Mouse (Mus musculus) hindbrain, embryonic 11.5 days (tissue): ENCODE measurements at regions not wholly inside any gene's neighbourhood (a gene's known extent, or its start where the extent isn't known, plus 50 kb on each side); places are given as distances from the start of the nearest gene placed in this dataset.

Source experiments
- ATAC-seq: fragments of 200-750 bp; cut with Nextera tagmentation; 2 replicates; pipeline ENCODE4 v1.8.0; 2017; ENCODE audit warnings: mild to moderate bottlenecking, moderate TSS enrichment, moderate library complexity; ENCODE audit not compliant: low FRiP score
- DNase-seq: peaks from one replicate; pipeline ENCODE4 v3.0.0-alpha.2; 2015; ENCODE audit warnings: low spot score
- H3K27ac ChIP-seq: fragments of 300-500 bp; sonication (generic); 2 replicates; pipeline ENCODE4 v1.5.1; 2014; ENCODE audit warnings: mild to moderate bottlenecking, low read depth, low read length
- H3K27me3 ChIP-seq: fragments of 300-500 bp; sonication (generic); 2 replicates; pipeline ENCODE4 v1.6.1; 2014; ENCODE audit warnings: mild to moderate bottlenecking, low read length, moderate library complexity, mixed read lengths; ENCODE audit not compliant: control insufficient read depth, insufficient read depth
- H3K36me3 ChIP-seq: fragments of 300-500 bp; sonication (generic); 2 replicates; pipeline ENCODE4 v1.6.1; 2014; ENCODE audit warnings: mild to moderate bottlenecking, low read length, moderate library complexity, mixed read lengths; ENCODE audit not compliant: control insufficient read depth, insufficient read depth
- H3K4me1 ChIP-seq: fragments of 300-500 bp; sonication (generic); replicated peaks from 2 replicates; pipeline ENCODE4 v1.6.1; 2014; ENCODE audit warnings: low read length, mixed read lengths; ENCODE audit not compliant: control insufficient read depth, insufficient read depth
- H3K4me2 ChIP-seq: fragments of 300-500 bp; sonication (generic); replicated peaks from 2 replicates; pipeline ENCODE4 v1.6.1; 2014; ENCODE audit warnings: mild to moderate bottlenecking, low read depth, low read length
- H3K4me3 ChIP-seq: fragments of 300-500 bp; sonication (generic); 2 replicates; pipeline ENCODE4 v1.5.1; 2014; ENCODE audit warnings: low read depth, low read length
- H3K9ac ChIP-seq: fragments of 300-500 bp; sonication (generic); 2 replicates; pipeline ENCODE4 v1.6.1; 2014; ENCODE audit warnings: low read depth, low read length
- H3K9me3 ChIP-seq: fragments of 300-500 bp; sonication (generic); 2 replicates; pipeline ENCODE4 v1.6.1; 2016; ENCODE audit warnings: low read length; ENCODE audit not compliant: control insufficient read depth
- WGBS: fragments of 180-500 bp; shearing (Covaris S2); extraction: QIAGEN DNeasy Blood & Tissue Kit; methylation state at CpG from one replicate; pipeline ENCODE4 v1.1.7; 2014; 5-methylcytosine and 5-hydroxymethylcytosine counted together

DNA sequence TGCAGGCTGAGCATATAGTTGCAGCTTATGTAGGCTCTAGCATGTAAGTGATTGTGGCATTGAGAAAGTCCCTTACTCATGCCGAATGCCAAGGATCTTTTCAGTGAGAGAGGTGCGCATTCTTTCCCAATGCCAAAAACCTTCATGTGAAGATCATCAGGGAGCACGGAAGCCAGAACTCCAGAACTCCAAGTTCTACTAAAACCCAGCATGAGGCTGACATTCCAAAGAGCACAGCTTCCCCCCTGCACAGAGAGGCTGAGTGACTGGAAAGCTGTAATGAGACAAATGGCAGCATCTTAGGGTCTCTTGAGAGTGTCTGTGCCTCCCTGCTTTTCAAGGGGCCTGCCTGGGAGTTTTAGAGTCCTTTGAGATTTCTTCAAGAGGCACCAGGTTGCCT lies 259.4 kb downstream of the Fzd1 start:
- Histone ChIP-seq H3K36me3 (no peaks in the 10 kb centered on the region), H3K27me3 (no peaks in the 10 kb centered on the region; the same call in 1 of the 2 replicates), H3K27ac (no peak overlapping the region), H3K9me3 (no peaks in the 10 kb centered on the region), H3K9ac (no peak overlapping the region), H3K4me3 (no peak overlapping the region), H3K4me1 (no peaks in the 10 kb centered on the region; the same call in 1 of the 2 replicates), H3K4me2 (no peak overlapping the region)
- ATAC-seq (no peak), DNase-seq (no peak)
- 64% methylated on average over 3 of the region's 3 CpGs for WGBS

- WGBS, result 30% methylated on average over 3 of the region's 3 CpGs
- Histone ChIP-seq H3K4me2 (no peak overlapping the region), H3K9me3 (no peaks in the 10 kb centered on the region), H3K4me3 (no peak overlapping the region), H3K27ac (no peak overlapping the region), H3K4me1 (no peaks in the 10 kb centered on the region; the same call in 1 of the 2 replicates), H3K9ac (no peak overlapping the region), H3K27me3 (no peaks in the 10 kb centered on the region; the same call in 1 of the 2 replicates), H3K36me3 (no peaks in the 10 kb centered on the region)
- no peak for ATAC-seq
- no peak for DNase-seq
Observed at GRCm38 (mm10) chr5:4496907-4497200, 261.0 kb downstream of the Fzd1 start.

DNA sequence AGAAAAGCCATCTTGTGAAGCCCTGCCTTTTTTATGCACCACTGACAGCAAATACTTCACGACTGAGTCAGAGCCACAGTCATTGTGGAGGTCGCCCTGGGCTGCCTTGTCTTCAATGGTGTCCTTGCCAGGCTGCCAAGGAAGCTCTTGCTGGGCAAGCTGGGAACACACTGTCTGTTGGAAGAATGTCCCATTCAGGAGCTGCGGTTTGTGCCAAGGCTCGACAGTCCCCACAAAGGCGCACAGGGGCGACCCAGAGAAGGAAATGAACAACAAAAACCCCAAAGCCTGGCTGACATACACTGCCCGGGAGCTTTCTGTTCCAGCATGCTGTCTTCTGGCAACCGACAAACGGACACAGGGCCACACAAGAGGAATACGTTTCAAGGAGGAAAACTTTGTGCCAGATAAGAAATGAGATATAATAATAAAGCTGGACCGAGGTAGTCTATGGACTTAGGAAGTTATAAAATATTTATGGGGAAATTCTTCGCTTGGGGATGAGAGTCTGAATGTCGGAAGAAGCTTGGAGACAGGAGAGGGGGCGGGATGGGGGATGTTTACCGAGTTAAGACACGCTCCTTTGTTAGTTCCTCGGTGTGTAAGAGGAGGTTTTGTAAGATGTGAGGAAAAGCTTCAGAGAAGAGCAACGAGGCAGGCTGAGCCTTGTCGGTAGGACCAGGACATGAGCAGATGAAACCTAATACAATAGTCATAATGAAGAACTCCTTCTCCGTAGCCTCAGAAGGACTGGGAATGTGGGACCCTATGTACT lies 261.5 kb downstream of the Fzd1 start:
- no peaks in the 10 kb centered on the region for H3K9me3 ChIP-seq
- H3K27ac ChIP-seq, result no peak overlapping the region
- DNase-seq (peak; percentile 31), ATAC-seq (peak; percentile 79)
- no peaks in the 10 kb centered on the region for H3K36me3 ChIP-seq
- 21% methylated on average over 20 of the region's 20 CpGs for WGBS
- H3K9ac ChIP-seq, result peak overlapping the region; percentile 34; the same call in 1 of the 2 replicates
- no peaks in the 10 kb centered on the region; the same call in 1 of the 2 replicates for H3K4me1 ChIP-seq
- H3K27me3 ChIP-seq, result no peaks in the 10 kb centered on the region; the same call in 1 of the 2 replicates
- H3K4me3 ChIP-seq, result no peak overlapping the region
- H3K4me2 ChIP-seq, result peak overlapping the region; percentile 23

DNA sequence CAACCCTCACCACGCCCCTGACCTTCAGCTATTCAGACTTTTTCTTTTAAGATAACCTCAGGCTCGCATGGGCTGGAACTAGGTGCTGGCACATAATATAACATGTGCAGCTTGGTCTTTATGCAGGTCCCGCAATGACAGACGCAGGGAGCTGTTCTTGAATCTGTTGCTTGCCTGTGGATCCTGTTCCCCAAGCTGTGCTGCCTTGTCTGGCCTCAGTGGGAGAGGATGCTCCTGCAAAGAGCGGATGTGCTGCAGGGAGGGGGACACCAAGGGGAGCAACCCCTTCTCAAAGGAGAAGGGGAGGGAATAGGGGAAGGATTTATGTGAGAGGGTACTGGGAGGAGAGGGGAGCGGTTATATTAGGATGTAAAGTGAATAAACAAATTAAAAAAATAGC lies 262.4 kb downstream of the Fzd1 start:
- ATAC-seq, result peak; percentile 38
- Histone ChIP-seq H3K4me1 (no peaks in the 10 kb centered on the region; the same call in 1 of the 2 replicates), H3K27me3 (no peaks in the 10 kb centered on the region; the same call in 1 of the 2 replicates), H3K9ac (no peak overlapping the region), H3K4me3 (no peak overlapping the region), H3K4me2 (no peak overlapping the region), H3K36me3 (no peaks in the 10 kb centered on the region), H3K9me3 (no peaks in the 10 kb centered on the region), H3K27ac (no peak overlapping the region)
- WGBS, result 39% methylated on average over 6 of the region's 6 CpGs
- no peak for DNase-seq

DNA sequence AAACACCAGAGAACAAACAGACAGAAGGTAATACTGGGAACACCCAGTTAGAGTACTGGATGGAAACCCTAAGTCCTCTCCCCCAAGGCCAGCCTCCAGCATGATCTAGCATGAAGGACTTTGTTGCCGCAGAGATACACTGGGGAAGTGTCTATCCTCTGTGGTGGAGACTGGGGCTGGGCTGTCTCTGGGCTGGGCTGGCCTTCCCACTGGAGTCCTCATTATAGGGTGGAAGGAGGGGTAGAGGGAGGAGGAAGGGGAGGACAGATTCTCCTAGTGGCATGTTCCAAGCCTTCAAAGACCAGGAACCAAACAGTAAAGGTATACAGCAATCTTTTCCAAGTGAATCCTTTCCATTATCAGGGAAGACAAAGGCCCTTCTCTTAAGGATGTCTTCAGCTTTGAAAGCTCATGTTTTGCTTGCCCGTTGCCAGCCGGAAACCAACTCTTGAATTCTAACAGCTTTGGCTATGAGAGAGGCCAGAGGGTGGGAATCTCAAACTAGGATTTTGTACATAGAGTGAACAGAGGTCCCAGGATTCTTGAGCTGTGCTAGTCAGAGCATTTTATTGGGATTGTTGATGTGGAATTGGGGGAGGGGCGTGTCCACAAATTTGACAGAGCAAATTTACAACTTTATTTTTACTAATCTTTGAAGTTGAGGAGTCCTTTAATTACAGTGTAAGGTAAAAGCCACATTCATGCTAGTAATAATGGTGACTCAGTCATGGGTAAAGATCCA lies 271.3 kb downstream of the Fzd1 start:
- H3K27me3 ChIP-seq, result no peaks in the 10 kb centered on the region
- no peak overlapping the region for H3K4me3 ChIP-seq
- no peaks in the 10 kb centered on the region for H3K36me3 ChIP-seq
- H3K4me1 ChIP-seq, result 0 out of 2 replicates have a peak, but pooled peaks cover 3% of the 10 kb centered on the region
- DNase-seq (no peak), ATAC-seq (peak; percentile 58)
- H3K27ac ChIP-seq, result peak overlapping the region; percentile 39
- H3K9ac ChIP-seq, result no peak overlapping the region
- H3K4me2 ChIP-seq, result no peak overlapping the region
- no peaks in the 10 kb centered on the region for H3K9me3 ChIP-seq
- whole genome bisulfite sequencing, result 84% methylated on average over 4 of the region's 4 CpGs

DNA sequence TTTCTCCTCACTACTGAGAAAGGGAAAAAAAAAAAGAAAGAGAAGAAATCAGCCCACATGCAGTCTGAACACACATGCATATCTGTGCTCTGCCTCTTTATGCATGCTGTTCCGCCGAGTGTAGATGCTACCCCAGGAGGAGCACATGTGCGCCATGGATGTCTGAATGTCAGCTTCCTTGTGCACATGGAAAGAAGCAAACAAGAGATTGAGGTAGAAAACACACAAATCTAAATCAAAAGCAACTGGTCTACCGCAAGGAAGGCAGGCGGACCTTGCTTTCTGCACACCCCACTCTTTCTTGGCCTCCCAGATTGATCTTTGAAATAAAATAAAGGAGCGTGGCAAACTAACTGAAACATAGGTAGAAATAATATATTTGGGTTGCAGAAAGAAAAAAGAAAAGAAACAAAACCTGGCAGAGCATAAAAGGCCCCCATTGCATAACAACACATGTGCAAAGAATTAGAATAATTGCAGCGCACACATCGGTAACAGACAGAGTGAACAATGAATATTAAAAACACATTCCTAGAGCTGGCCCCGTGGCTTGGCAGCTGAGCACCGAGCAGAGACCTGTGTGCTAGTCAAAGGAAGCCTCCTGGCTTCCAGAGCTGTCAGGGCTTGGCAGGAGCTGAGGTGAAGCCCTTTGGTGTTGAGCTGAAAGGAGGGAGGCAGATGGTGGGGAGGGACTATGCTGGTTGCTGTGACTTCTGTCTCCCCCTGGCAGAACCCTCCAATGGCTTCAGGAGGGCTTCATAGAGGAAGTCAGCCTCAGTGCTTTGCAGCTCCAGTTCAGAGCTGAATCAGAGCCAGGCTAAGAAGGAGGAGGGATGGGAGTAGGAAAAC lies 272.1 kb downstream of the Fzd1 start:
- Histone ChIP-seq H3K27me3 (no peaks in the 10 kb centered on the region), H3K9me3 (no peaks in the 10 kb centered on the region), H3K4me2 (no peak overlapping the region), H3K9ac (no peak overlapping the region), H3K4me3 (no peak overlapping the region), H3K36me3 (no peaks in the 10 kb centered on the region), H3K27ac (peak overlapping the region; percentile 53), H3K4me1 (0 out of 2 replicates have a peak, but pooled peaks cover 3% of the 10 kb centered on the region)
- WGBS, result 40% methylated on average over 10 of the region's 10 CpGs
- ATAC-seq (peak; percentile 79), DNase-seq (peak; percentile 38)

GRCm38 (mm10) chr5:4484780-4485179 lies 273.1 kb downstream of the Fzd1 start:
- Histone ChIP-seq H3K9me3 (no peaks in the 10 kb centered on the region), H3K27ac (0 out of 2 replicates have a peak overlapping the region, but pooled peaks have one; percentile 4), H3K9ac (no peak overlapping the region), H3K27me3 (no peaks in the 10 kb centered on the region), H3K4me2 (no peak overlapping the region), H3K4me1 (0 out of 2 replicates have a peak, but pooled peaks cover 3% of the 10 kb centered on the region), H3K36me3 (no peaks in the 10 kb centered on the region), H3K4me3 (no peak overlapping the region)
- 9% methylated on average over 6 of the region's 6 CpGs for WGBS
- DNase-seq, result peak; percentile 35
- ATAC-seq, result peak; percentile 76

DNA sequence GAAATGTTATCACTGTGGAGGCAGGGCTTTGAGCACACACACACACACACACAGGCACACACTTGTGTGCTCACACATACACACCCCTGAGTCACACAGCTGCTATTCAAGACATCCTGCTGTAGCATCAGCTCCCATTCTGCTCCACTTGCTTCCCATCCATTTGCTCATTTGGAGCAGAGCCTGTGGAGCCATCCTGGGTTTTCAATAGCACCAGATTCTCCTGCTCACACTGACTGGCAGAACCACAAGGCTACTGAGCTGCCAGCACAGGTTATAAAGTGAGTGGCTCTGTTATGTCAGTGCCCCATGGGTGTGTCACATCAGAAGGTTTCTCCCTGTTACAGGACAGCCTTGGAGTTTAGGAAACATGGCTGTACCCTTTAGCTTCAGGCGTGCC lies 273.7 kb downstream of the Fzd1 start:
- H3K36me3 ChIP-seq, result no peaks in the 10 kb centered on the region
- H3K9me3 ChIP-seq, result no peaks in the 10 kb centered on the region
- DNase-seq (peak; percentile 24), ATAC-seq (0 out of 2 replicates have a peak, but pooled peaks have one; percentile 39)
- H3K4me2 ChIP-seq, result no peak overlapping the region
- H3K4me1 ChIP-seq, result 0 out of 2 replicates have a peak, but pooled peaks cover 3% of the 10 kb centered on the region
- no peak overlapping the region for H3K4me3 ChIP-seq
- H3K9ac ChIP-seq, result no peak overlapping the region
- H3K27me3 ChIP-seq, result no peaks in the 10 kb centered on the region
- 65% methylated on average over 1 of the region's 1 CpGs for WGBS
- H3K27ac ChIP-seq, result peak overlapping the region; percentile 4; the same call in 1 of the 2 replicates
